Mouse (Mus musculus): Measurements from ENCODE around the gene Wt1. TPM values are rescaled to one million over a fixed set of nuclear protein-coding genes. Genes with fewer than 3 reads are reported as not detected.

Wt1 gene
- polyA plus RNA-seq, 1 experiment from 2014 or later, result not detected

GRCm38 (mm10) chr2:105143731-105144130 is 17.4 kb downstream of the Wt1 start:
- H3K4me1 ChIP-seq (ENCODE audit: control insufficient read depth, insufficient read depth, low read length), result no peaks in the 10 kb centered on the region
- DNase-seq (ENCODE audit: low spot score) (no peak), ATAC-seq (no peak)
- H3K4me2 ChIP-seq (ENCODE audit: low read length), result no peak overlapping the region
- no peak overlapping the region for H3K9ac ChIP-seq (ENCODE audit: low read length)
- H3K27me3 ChIP-seq (replicated peaks; ENCODE audit: control insufficient read depth, insufficient read depth, low read length), result peaks cover 5% of the 10 kb centered on the region; the same call in 1 of the 2 replicates
- no peaks in the 10 kb centered on the region for H3K9me3 ChIP-seq (replicated peaks; ENCODE audit: control insufficient read depth, low read length)
- no peaks in the 10 kb centered on the region for H3K36me3 ChIP-seq (ENCODE audit: control insufficient read depth, insufficient read depth, low read length)
- H3K4me3 ChIP-seq (ENCODE audit: low read depth, low read length), result no peak overlapping the region
- H3K27ac ChIP-seq (ENCODE audit: low read depth, low read length), result no peak overlapping the region
- WGBS, result 91% methylated on average over 14 of the region's 14 CpGs

- ATAC-seq (no peak), DNase-seq (ENCODE audit: low spot score) (no peak)
- H3K9me3 ChIP-seq (replicated peaks; ENCODE audit: control insufficient read depth, low read length), result no peaks in the 10 kb centered on the region
- WGBS, result 92% methylated on average over 5 of the region's 5 CpGs
- H3K36me3 ChIP-seq (ENCODE audit: control insufficient read depth, insufficient read depth, low read length), result no peaks in the 10 kb centered on the region
- no peak overlapping the region for H3K4me2 ChIP-seq (ENCODE audit: low read length)
- H3K27me3 ChIP-seq (replicated peaks; ENCODE audit: control insufficient read depth, insufficient read depth, low read length), result no peaks in the 10 kb centered on the region
- no peak overlapping the region for H3K27ac ChIP-seq (ENCODE audit: low read depth, low read length)
- H3K4me3 ChIP-seq (ENCODE audit: low read depth, low read length), result no peak overlapping the region
- H3K9ac ChIP-seq (ENCODE audit: low read length), result no peak overlapping the region
- H3K4me1 ChIP-seq (ENCODE audit: control insufficient read depth, insufficient read depth, low read length), result no peaks in the 10 kb centered on the region
Measured at GRCm38 (mm10) chr2:105151544-105151943, 25.2 kb downstream of the Wt1 start.

GRCm38 (mm10) chr2:105153046-105153445 is 26.7 kb downstream of the Wt1 start:
- Histone ChIP-seq H3K4me2 (ENCODE audit: low read length) (no peak overlapping the region), H3K27ac (ENCODE audit: low read depth, low read length) (no peak overlapping the region), H3K4me1 (ENCODE audit: control insufficient read depth, insufficient read depth, low read length) (no peaks in the 10 kb centered on the region), H3K4me3 (ENCODE audit: low read depth, low read length) (no peak overlapping the region), H3K27me3 (replicated peaks; ENCODE audit: control insufficient read depth, insufficient read depth, low read length) (no peaks in the 10 kb centered on the region), H3K36me3 (ENCODE audit: control insufficient read depth, insufficient read depth, low read length) (no peaks in the 10 kb centered on the region), H3K9me3 (replicated peaks; ENCODE audit: control insufficient read depth, low read length) (no peaks in the 10 kb centered on the region), H3K9ac (ENCODE audit: low read length) (no peak overlapping the region)
- DNase-seq (ENCODE audit: low spot score) (no peak), ATAC-seq (no peak)
- 68% methylated on average over 1 of the region's 1 CpGs for WGBS

GRCm38 (mm10) chr2:105160949-105161348 is 34.6 kb downstream of the Wt1 start:
- no peak overlapping the region for H3K4me2 ChIP-seq (ENCODE audit: low read length)
- H3K36me3 ChIP-seq (ENCODE audit: control insufficient read depth, insufficient read depth, low read length), result no peaks in the 10 kb centered on the region
- DNase-seq (ENCODE audit: low spot score), result no peak
- H3K27me3 ChIP-seq (replicated peaks; ENCODE audit: control insufficient read depth, insufficient read depth, low read length), result no peaks in the 10 kb centered on the region
- H3K9me3 ChIP-seq (replicated peaks; ENCODE audit: control insufficient read depth, low read length), result no peaks in the 10 kb centered on the region
- WGBS, result 82% methylated on average over 2 of the region's 2 CpGs
- no peak overlapping the region for H3K4me3 ChIP-seq (ENCODE audit: low read depth, low read length)
- no peak overlapping the region for H3K27ac ChIP-seq (ENCODE audit: low read depth, low read length)
- no peak for ATAC-seq
- H3K4me1 ChIP-seq (ENCODE audit: control insufficient read depth, insufficient read depth, low read length), result no peaks in the 10 kb centered on the region
- H3K9ac ChIP-seq (ENCODE audit: low read length), result no peak overlapping the region

GRCm38 (mm10) chr2:105162763-105163162 is 36.4 kb downstream of the Wt1 start:
- Histone ChIP-seq H3K4me1 (ENCODE audit: control insufficient read depth, insufficient read depth, low read length) (no peaks in the 10 kb centered on the region), H3K9me3 (replicated peaks; ENCODE audit: control insufficient read depth, low read length) (no peaks in the 10 kb centered on the region), H3K27ac (ENCODE audit: low read depth, low read length) (no peak overlapping the region), H3K4me2 (ENCODE audit: low read length) (no peak overlapping the region), H3K36me3 (ENCODE audit: control insufficient read depth, insufficient read depth, low read length) (no peaks in the 10 kb centered on the region), H3K9ac (ENCODE audit: low read length) (no peak overlapping the region), H3K4me3 (ENCODE audit: low read depth, low read length) (no peak overlapping the region), H3K27me3 (replicated peaks; ENCODE audit: control insufficient read depth, insufficient read depth, low read length) (no peaks in the 10 kb centered on the region)
- 50% methylated on average over 4 of the region's 4 CpGs for WGBS
- ATAC-seq (no peak), DNase-seq (ENCODE audit: low spot score) (no peak)

- no peak overlapping the region for H3K4me3 ChIP-seq (ENCODE audit: low read depth, low read length)
- H3K27ac ChIP-seq (ENCODE audit: low read depth, low read length), result no peak overlapping the region
- H3K36me3 ChIP-seq (ENCODE audit: control insufficient read depth, insufficient read depth, low read length), result no peaks in the 10 kb centered on the region
- 68% methylated on average over 3 of the region's 3 CpGs for WGBS
- H3K9ac ChIP-seq (ENCODE audit: low read length), result no peak overlapping the region
- no peak for DNase-seq (ENCODE audit: low spot score)
- ATAC-seq, result no peak
- no peaks in the 10 kb centered on the region for H3K27me3 ChIP-seq (replicated peaks; ENCODE audit: control insufficient read depth, insufficient read depth, low read length)
- no peaks in the 10 kb centered on the region for H3K4me1 ChIP-seq (ENCODE audit: control insufficient read depth, insufficient read depth, low read length)
- no peaks in the 10 kb centered on the region for H3K9me3 ChIP-seq (replicated peaks; ENCODE audit: control insufficient read depth, low read length)
- no peak overlapping the region for H3K4me2 ChIP-seq (ENCODE audit: low read length)
Measured at GRCm38 (mm10) chr2:105168137-105168536, 41.8 kb downstream of the Wt1 start.

- H3K36me3 ChIP-seq (ENCODE audit: control insufficient read depth, insufficient read depth, low read length), result no peaks in the 10 kb centered on the region
- 78% methylated on average over 2 of the region's 2 CpGs for WGBS
- no peaks in the 10 kb centered on the region for H3K27me3 ChIP-seq (replicated peaks; ENCODE audit: control insufficient read depth, insufficient read depth, low read length)
- ATAC-seq (no peak), DNase-seq (ENCODE audit: low spot score) (no peak)
- H3K27ac ChIP-seq (ENCODE audit: low read depth, low read length), result no peak overlapping the region
- H3K9ac ChIP-seq (ENCODE audit: low read length), result no peak overlapping the region
- H3K9me3 ChIP-seq (replicated peaks; ENCODE audit: control insufficient read depth, low read length), result no peaks in the 10 kb centered on the region
- H3K4me3 ChIP-seq (ENCODE audit: low read depth, low read length), result no peak overlapping the region
- H3K4me2 ChIP-seq (ENCODE audit: low read length), result no peak overlapping the region
- H3K4me1 ChIP-seq (ENCODE audit: control insufficient read depth, insufficient read depth, low read length), result no peaks in the 10 kb centered on the region
Measured at GRCm38 (mm10) chr2:105174254-105174653, 47.9 kb downstream of the Wt1 start.

GRCm38 (mm10) chr2:105178871-105179270 is 52.5 kb downstream of the Wt1 start:
- H3K27ac ChIP-seq (ENCODE audit: low read depth, low read length), result no peak overlapping the region
- no peak overlapping the region for H3K9ac ChIP-seq (ENCODE audit: low read length)
- H3K27me3 ChIP-seq (replicated peaks; ENCODE audit: control insufficient read depth, insufficient read depth, low read length), result no peaks in the 10 kb centered on the region
- no peaks in the 10 kb centered on the region for H3K4me1 ChIP-seq (ENCODE audit: control insufficient read depth, insufficient read depth, low read length)
- DNase-seq (ENCODE audit: low spot score), result no peak
- no peaks in the 10 kb centered on the region for H3K36me3 ChIP-seq (ENCODE audit: control insufficient read depth, insufficient read depth, low read length)
- WGBS, result 90% methylated on average over 12 of the region's 12 CpGs
- ATAC-seq, result no peak
- no peak overlapping the region for H3K4me2 ChIP-seq (ENCODE audit: low read length)
- H3K9me3 ChIP-seq (replicated peaks; ENCODE audit: control insufficient read depth, low read length), result no peaks in the 10 kb centered on the region
- H3K4me3 ChIP-seq (ENCODE audit: low read depth, low read length), result no peak overlapping the region

- no peaks in the 10 kb centered on the region for H3K9me3 ChIP-seq (replicated peaks; ENCODE audit: control insufficient read depth, low read length)
- no peaks in the 10 kb centered on the region for H3K36me3 ChIP-seq (ENCODE audit: control insufficient read depth, insufficient read depth, low read length)
- DNase-seq (ENCODE audit: low spot score), result no peak
- ATAC-seq, result no peak
- H3K9ac ChIP-seq (ENCODE audit: low read length), result no peak overlapping the region
- no peak overlapping the region for H3K4me3 ChIP-seq (ENCODE audit: low read depth, low read length)
- no peaks in the 10 kb centered on the region for H3K27me3 ChIP-seq (replicated peaks; ENCODE audit: control insufficient read depth, insufficient read depth, low read length)
- no peak overlapping the region for H3K27ac ChIP-seq (ENCODE audit: low read depth, low read length)
- no peak overlapping the region for H3K4me2 ChIP-seq (ENCODE audit: low read length)
- WGBS, result 24% methylated on average over 6 of the region's 6 CpGs
- H3K4me1 ChIP-seq (ENCODE audit: control insufficient read depth, insufficient read depth, low read length), result no peaks in the 10 kb centered on the region
Measured at GRCm38 (mm10) chr2:105182501-105182900, 56.2 kb downstream of the Wt1 start.
